In genomic region chr8:54581436-54581835, GRCm38 (mm10) we compare ENCODE assay signal across 27 mouse cellular contexts. TPM values are rescaled to one million over a fixed set of nuclear protein-coding genes. Genes with fewer than 3 reads are reported as not detected.
"Had no signal": no experiment of that assay in that cellular context is flagged by ENCODE, and none has a peak within 500 bp of the region (broad histone marks: within the 10 kb centered on the region; RNA-seq: fewer than 3 reads in every experiment).

No protein-coding gene starts in this region.

- H3K36me3 ChIP-seq: limb, embryonic 12.5 days; limb, embryonic 15.5 days; midbrain, embryonic 12.5 days; midbrain, embryonic 15.5 days; neural tube, embryonic 12.5 days; neural tube, embryonic 15.5 days had no signal

- DNase-seq: kidney, postnatal 25 days; left cerebral cortex, postnatal 4 days; liver, postnatal 0 days; lung, embryonic 14.5 days; right cerebral cortex, adult 18-20 months; right cerebral cortex, postnatal 25 days; thymus, adult 18-20 months; thymus, postnatal 4 days had no signal

- H3K4me1 ChIP-seq: limb, embryonic 12.5 days; limb, embryonic 15.5 days; midbrain, embryonic 12.5 days; midbrain, embryonic 15.5 days; neural tube, embryonic 12.5 days; neural tube, embryonic 15.5 days had no signal

- H3K4me3 ChIP-seq: limb, embryonic 12.5 days; limb, embryonic 15.5 days; midbrain, embryonic 12.5 days; midbrain, embryonic 15.5 days; neural tube, embryonic 12.5 days; neural tube, embryonic 15.5 days had no signal

- H3K9ac ChIP-seq: limb, embryonic 12.5 days; limb, embryonic 15.5 days; liver, embryonic 14.5 days; liver, postnatal 0 days; lung, embryonic 14.5 days; midbrain, embryonic 12.5 days; midbrain, embryonic 15.5 days; neural tube, embryonic 12.5 days; neural tube, embryonic 15.5 days had no signal

- H3K27me3 ChIP-seq: limb, embryonic 12.5 days; limb, embryonic 15.5 days; midbrain, embryonic 12.5 days; midbrain, embryonic 15.5 days; neural tube, embryonic 12.5 days; neural tube, embryonic 15.5 days had no signal

- H3K9me3 ChIP-seq: limb, embryonic 12.5 days; limb, embryonic 15.5 days; midbrain, embryonic 12.5 days; midbrain, embryonic 15.5 days; neural tube, embryonic 12.5 days; neural tube, embryonic 15.5 days had no signal

- H3K27ac ChIP-seq: kidney, postnatal 0 days; limb, embryonic 12.5 days; limb, embryonic 15.5 days; liver, embryonic 14.5 days; macrophage; midbrain, embryonic 12.5 days; midbrain, embryonic 15.5 days; neural tube, embryonic 12.5 days; neural tube, embryonic 15.5 days had no signal

- H3K4me2 ChIP-seq: limb, embryonic 12.5 days; limb, embryonic 15.5 days; liver, embryonic 11.5 days; lung, embryonic 14.5 days; midbrain, embryonic 12.5 days; midbrain, embryonic 15.5 days; neural tube, embryonic 12.5 days; neural tube, embryonic 15.5 days had no signal

RNA-seq across cellular contexts. Expression of gene Spata4, which starts 19.1 kb away (rescaled TPM):
- total RNA-seq: layer of hippocampus, postnatal 14 days; left cerebral cortex, adult 8-10 months; left cerebral cortex, postnatal 4 days had no signal
- polyA plus RNA-seq: kidney, embryonic 14.5 days; kidney, postnatal 0 days; large intestine, adult 2 months; limb, embryonic 12.5 days; limb, embryonic 15.5 days; liver, embryonic 11.5 days; liver, embryonic 14.5 days; liver, postnatal 0 days; lung, embryonic 14.5 days; lung, postnatal 0 days; macrophage; midbrain, embryonic 12.5 days; neural tube, embryonic 12.5 days; neural tube, embryonic 15.5 days; small intestine, adult 2 months; spleen, adult 2 months; stomach, embryonic 16.5 days had no signal

RNA-seq across cellular contexts. Expression of gene Asb5, which starts 52.1 kb away (rescaled TPM):
- total RNA-seq: megakaryocyte, adult 5-6 weeks had no signal
- polyA plus RNA-seq: macrophage had no signal
